Mouse (Mus musculus) adrenal gland (tissue): Measurements from ENCODE around the gene Rbbp7.

ENCODE experiments used
- intact Hi-C: fragments of 180-260 bp; cut with DNase I; formaldehyde crosslinking; loops from one replicate; pipeline ENCODE4 v1.15.1; 2025
- long read RNA-seq, 2 experiments: library from polyadenylated mRNA; unstranded; transcript quantifications; one replicate each; pipeline ENCODE4 v2.0.0; 2020; ENCODE audit warnings: borderline replicate concordance in 1 of 2; ENCODE audit not compliant: insufficient replicate concordance in 1 of 2

Rbbp7 gene
- long read RNA-seq, experiment 1, transcript Rbbp7-201 (12 exons, 2,244 nt) = major isoform, 162 of 171 reads
- long read RNA-seq, experiment 1, partial matches to known transcripts = 6 of 171 reads
- long read RNA-seq, experiment 1, other reads (novel, unspliced or antisense) = 2 of 171 reads
- long read RNA-seq, experiment 2, transcript Rbbp7-201 (12 exons, 2,244 nt) = major isoform, 374 of 403 reads
- long read RNA-seq, experiment 2, partial matches to known transcripts = 20 of 403 reads
- long read RNA-seq, experiment 2, other reads (novel, unspliced or antisense) = 5 of 403 reads

GRCm38 (mm10) chrX:162760115-162760942 is at the start of gene Rbbp7:
TSS of gene Rbbp7 (plus strand) at chrX:162760402.
- intact Hi-C loops = loop anchor here (5.0 kb wide), 1 partner anchor 38 kb away; no protein-coding TSS in a partner anchor

- intact Hi-C loops = no loop called here
Observed at GRCm38 (mm10) chrX:162717837-162718236, 42.4 kb upstream of the Rbbp7 start.

- intact Hi-C loops = loop anchor here (5.0 kb wide), 2 partner anchors 43 to 73 kb away; partner anchors contain the start of gene Rbbp7
Observed at GRCm38 (mm10) chrX:162719615-162720014, 40.6 kb upstream of the Rbbp7 start.

GRCm38 (mm10) chrX:162727367-162727777 is 32.8 kb upstream of the Rbbp7 start:
- intact Hi-C loops = no loop called here

- intact Hi-C loops = no loop called here
Observed at GRCm38 (mm10) chrX:162727795-162728194, 32.4 kb upstream of the Rbbp7 start.

- intact Hi-C loops = no loop called here
Observed at GRCm38 (mm10) chrX:162728228-162728627, 32.0 kb upstream of the Rbbp7 start.

- intact Hi-C loops = no loop called here
Observed at GRCm38 (mm10) chrX:162730031-162730430, 30.2 kb upstream of the Rbbp7 start.

- intact Hi-C loops = no loop called here
Observed at GRCm38 (mm10) chrX:162734997-162735929, 24.9 kb upstream of the Rbbp7 start.

- intact Hi-C loops = no loop called here
Observed at GRCm38 (mm10) chrX:162736140-162736659, 24.0 kb upstream of the Rbbp7 start.

- intact Hi-C loops = no loop called here
Observed at GRCm38 (mm10) chrX:162748696-162749420, 11.3 kb upstream of the Rbbp7 start.

GRCm38 (mm10) chrX:162752418-162752817 is 7.8 kb upstream of the Rbbp7 start:
- intact Hi-C loops = no loop called here

- intact Hi-C loops = no loop called here
Observed at GRCm38 (mm10) chrX:162754314-162754713, 5.9 kb upstream of the Rbbp7 start.

- intact Hi-C loops = no loop called here
Observed at GRCm38 (mm10) chrX:162756058-162756457, 4.1 kb upstream of the Rbbp7 start.

GRCm38 (mm10) chrX:162759251-162760114 is 719 bp upstream of the Rbbp7 start:
- intact Hi-C loops = loop anchor here (5.0 kb wide), 1 partner anchor 37 kb away; no protein-coding TSS in a partner anchor

GRCm38 (mm10) chrX:162760958-162761515 is 835 bp downstream of the Rbbp7 start:
- intact Hi-C loops = loop anchor here (5.0 kb wide), 1 partner anchor 39 kb away; no protein-coding TSS in a partner anchor

- intact Hi-C loops = loop anchor here (5.0 kb wide), 1 partner anchor 40 kb away; no protein-coding TSS in a partner anchor
Observed at GRCm38 (mm10) chrX:162761716-162762395, 1.7 kb downstream of the Rbbp7 start.

- intact Hi-C loops = no loop called here
Observed at GRCm38 (mm10) chrX:162770726-162771125, 10.5 kb downstream of the Rbbp7 start.

GRCm38 (mm10) chrX:162788372-162788771 is 28.2 kb downstream of the Rbbp7 start:
- intact Hi-C loops = no loop called here
